Comparison of ENCODE assay signal across 9 mouse cellular contexts in the genomic region with DNA sequence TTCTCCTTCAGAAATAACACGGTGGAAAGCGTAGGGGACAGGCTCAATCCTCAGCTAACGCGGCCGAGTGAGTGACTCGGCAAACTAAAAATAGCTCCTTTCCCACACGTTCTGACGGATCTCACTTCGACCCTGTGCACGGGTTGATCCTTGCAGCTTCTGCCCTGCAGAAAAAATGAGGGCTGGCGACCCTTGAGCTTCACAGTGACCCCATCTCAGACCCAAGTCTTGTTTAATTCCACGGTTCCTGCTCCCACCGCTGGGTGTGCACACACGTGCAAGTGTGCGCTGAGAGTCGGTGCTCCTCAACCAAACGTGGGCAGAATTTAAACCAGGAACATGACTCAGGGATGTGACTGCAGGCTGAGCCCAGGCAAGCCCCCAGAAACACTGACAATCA. TPM values are rescaled to one million over a fixed set of nuclear protein-coding genes. Genes with fewer than 3 reads are reported as not detected.
DNase-seq lines count a peak whose midpoint lies in the region; TF ChIP-seq lines count a peak whose summit lies in the region.
"Had no signal": no experiment of that assay in that cellular context is flagged by ENCODE, and none has a peak within 500 bp of the region (broad histone marks: within the 10 kb centered on the region; RNA-seq: fewer than 3 reads in every experiment).

No protein-coding gene starts in this region.

- H3K4me1 ChIP-seq in cerebellum, adult 2 months (ENCODE audit: control insufficient read depth, insufficient read depth, low read length), result peaks cover 31% of the 10 kb centered on the region

- WGBS in cerebellum, adult 2 months, result 27% methylated on average over 17 of the region's 17 CpGs

- no peak overlapping the region for H3K4me3 ChIP-seq in cerebellum, adult 2 months (replicated peaks; ENCODE audit: insufficient read depth, low read depth, low read length)

- no peak for TF ChIP-seq POLR2A in cerebellum, adult 2 months (IDR thresholded peaks at IDR 0.05; ENCODE audit: borderline replicate concordance, insufficient read depth, low read length)

- intact Hi-C loops in left cerebral cortex, postnatal 4 days (cut with DNase I), result no loop called here

- no peak for TF ChIP-seq CTCF in cerebellum, adult 2 months (IDR thresholded peaks at IDR 0.05; ENCODE audit: borderline replicate concordance, insufficient read depth, low read depth, low read length)

- H3K27me3 ChIP-seq in cerebellum, adult 2 months (ENCODE audit: control insufficient read depth, insufficient read depth, low read length), result no peaks in the 10 kb centered on the region

- DNase-seq in cerebellum, adult 2 months, result peak; percentile 40 to 52
- no peak for DNase-seq in cerebellum, postnatal 4 days (ENCODE audit: low spot score in 2 of 2)
- peak; percentile 56 for DNase-seq in left cerebral cortex, adult 11 months (ENCODE audit: low spot score)
- DNase-seq in left cerebral cortex, postnatal 4 days, result no peak
- peak; percentile 52 to 64 for DNase-seq in left cerebral cortex, adult 18-20 months (ENCODE audit: low spot score in 2 of 2)
- peak; percentile 64 to 74 for DNase-seq in right cerebral cortex, postnatal 36 days (ENCODE audit: low spot score in 2 of 2)
- no peak for DNase-seq in gastrocnemius, postnatal 4 days (ENCODE audit: low spot score in 2 of 2)
- no peak for DNase-seq in urinary bladder, adult 2 months (ENCODE audit: low spot score)
- DNase-seq: kidney, adult 8-10 months had no signal

- peak overlapping the region; percentile 39 for H3K27ac ChIP-seq in cerebellum, adult 2 months (ENCODE audit: insufficient read depth, low read length)

RNA-seq across cellular contexts. Expression of a gene that starts 52.1 kb away (rescaled TPM):
- 38.7 and 41.1 TPM in 2 replicates for polyA plus RNA-seq in cerebellum, adult 2 months (2012; rRNA removed)
- total RNA-seq in left cerebral cortex, postnatal 4 days (2021), result 10 to 100 TPM; 62.2 to 69.4 TPM
- 10 to 100 TPM; 73.6 to 85.6 TPM for total RNA-seq in left cerebral cortex, adult 18-20 months (2021)
- total RNA-seq in gastrocnemius, postnatal 4 days (2021), result 10 to 100 TPM in 1 of 2 experiments, 1 to 10 TPM in 1; 8.7 to 10.6 TPM
- polyA plus RNA-seq in urinary bladder, adult 2 months (2012; rRNA removed), result 7.2 and 7.5 TPM in 2 replicates

Comparison
In these comparisons a context has a peak if more than half of its experiments do, and no peak if none do; other contexts are left out.
1. DNase-seq: peak in cerebellum, adult 2 months (2 of 2), left cerebral cortex, adult 11 months (single experiment), left cerebral cortex, adult 18-20 months (2 of 2) and right cerebral cortex, postnatal 36 days (2 of 2); none in cerebellum, postnatal 4 days (0 of 2), left cerebral cortex, postnatal 4 days (single experiment), gastrocnemius, postnatal 4 days (0 of 2) and urinary bladder, adult 2 months (single experiment).
2. RNA of a gene that starts 52.1 kb away (total RNA-seq): 73.6 to 85.6 TPM in left cerebral cortex, adult 18-20 months and 62.2 to 69.4 TPM in left cerebral cortex, postnatal 4 days; 8.7 to 10.6 TPM in gastrocnemius, postnatal 4 days; every median in the first group is over 4 times any median in the second.